In genomic region chr1:75399755-75400492, GRCm38 (mm10) we compare ENCODE assay signal across 7 mouse cellular contexts. TPM values are rescaled to one million over a fixed set of nuclear protein-coding genes. Genes with fewer than 3 reads are reported as not detected.
A peak's percentile ranks its signal among the peaks of the same experiment; 100 is the strongest.
DNase-seq lines count a peak whose midpoint lies in the region; ATAC-seq and TF ChIP-seq lines count a peak whose summit lies in the region.

No protein-coding gene starts in this region.

- H3K4me2 ChIP-seq in heart, embryonic 16.5 days (ENCODE audit: low read depth, low read length) = peak overlapping the region; percentile 75
- peak overlapping the region; percentile 44 for H3K4me2 ChIP-seq in midbrain, embryonic 12.5 days (replicated peaks)

- 9% methylated on average over 15 of the region's 15 CpGs for WGBS in forebrain, embryonic 10.5 days
- WGBS in heart, embryonic 16.5 days = 5% methylated on average over 14 of the region's 15 CpGs
- 6% methylated on average over 15 of the region's 15 CpGs for WGBS in midbrain, embryonic 12.5 days

- H3K27me3 ChIP-seq in C2C12 (ENCODE audit: control insufficient read depth, insufficient read depth, insufficient read length) = no peaks in the 10 kb centered on the region
- H3K27me3 ChIP-seq in forebrain, embryonic 10.5 days (ENCODE audit: poor library complexity, severe bottlenecking) = no peaks in the 10 kb centered on the region
- no peaks in the 10 kb centered on the region for H3K27me3 ChIP-seq in heart, embryonic 16.5 days (ENCODE audit: control insufficient read depth, insufficient read depth, low read length)
- 0 out of 2 replicates have a peak, but pooled peaks cover 3% of the 10 kb centered on the region for H3K27me3 ChIP-seq in midbrain, embryonic 12.5 days

- no peak overlapping the region for H3K4me3 ChIP-seq in C2C12 (ENCODE audit: insufficient read depth, poor library complexity, severe bottlenecking)
- H3K4me3 ChIP-seq in forebrain, embryonic 10.5 days = peak overlapping the region; percentile 43
- peak overlapping the region; percentile 48 for H3K4me3 ChIP-seq in heart, embryonic 16.5 days (ENCODE audit: low read length)
- H3K4me3 ChIP-seq in midbrain, embryonic 12.5 days = peak overlapping the region; percentile 7

- peaks cover 41% of the 10 kb centered on the region for H3K36me3 ChIP-seq in C2C12 (ENCODE audit: control insufficient read depth, insufficient read depth)
- peaks cover 48% of the 10 kb centered on the region for H3K36me3 ChIP-seq in forebrain, embryonic 10.5 days (replicated peaks)
- H3K36me3 ChIP-seq in heart, embryonic 16.5 days (ENCODE audit: control insufficient read depth, insufficient read depth) = peaks cover 23% of the 10 kb centered on the region
- H3K36me3 ChIP-seq in midbrain, embryonic 12.5 days = peaks cover 24% of the 10 kb centered on the region

- TF ChIP-seq CTCF in C2C12 (IDR thresholded peaks at IDR 0.05; ENCODE audit: control insufficient read depth, insufficient read depth, insufficient read length) = no peak

- no peaks in the 10 kb centered on the region for H3K79me3 ChIP-seq in C2C12 (ENCODE audit: low read depth)

- H3K9ac ChIP-seq in heart, embryonic 16.5 days (ENCODE audit: low read length) = peak overlapping the region; percentile 83
- H3K9ac ChIP-seq in midbrain, embryonic 12.5 days (replicated peaks) = peak overlapping the region; percentile 41

- peak; percentile 90 for ATAC-seq in heart, embryonic 16.5 days (replicated peaks; ENCODE audit: extremely low read depth, insufficient read depth, low FRiP score)
- peak; percentile 81 for ATAC-seq in midbrain, embryonic 12.5 days (ENCODE audit: low FRiP score, low read depth)

- no peaks in the 10 kb centered on the region for H3K9me3 ChIP-seq in forebrain, embryonic 10.5 days
- H3K9me3 ChIP-seq in heart, embryonic 16.5 days (replicated peaks; ENCODE audit: control insufficient read depth, low read length) = no peaks in the 10 kb centered on the region
- no peaks in the 10 kb centered on the region for H3K9me3 ChIP-seq in midbrain, embryonic 12.5 days

- H3ac ChIP-seq in C2C12 (ENCODE audit: control insufficient read depth, insufficient read length, low read depth) = peak overlapping the region; percentile 28

- peaks cover 57% of the 10 kb centered on the region for H3K4me1 ChIP-seq in forebrain, embryonic 10.5 days
- peaks cover 42% of the 10 kb centered on the region for H3K4me1 ChIP-seq in heart, embryonic 16.5 days (ENCODE audit: control insufficient read depth, insufficient read depth, low read length)
- H3K4me1 ChIP-seq in midbrain, embryonic 12.5 days = peaks cover 28% of the 10 kb centered on the region

- H3K27ac ChIP-seq in forebrain, embryonic 10.5 days = peak overlapping the region; percentile 86
- peak overlapping the region; percentile 99 for H3K27ac ChIP-seq in heart, embryonic 16.5 days (ENCODE audit: low read length)
- peak overlapping the region; percentile 75 for H3K27ac ChIP-seq in midbrain, embryonic 12.5 days (replicated peaks)

- peaks cover 5% of the 10 kb centered on the region for H3K79me2 ChIP-seq in C2C12 (ENCODE audit: control insufficient read depth, insufficient read depth)

- DNase-seq in NIH3T3 (ENCODE audit: low read depth) = peak; percentile 95
- peak; percentile 76 for DNase-seq in forebrain, embryonic 10.5 days (ENCODE audit: extremely low spot score, low spot score)
- peak; percentile 63 to 75 for DNase-seq in layer of hippocampus, postnatal 10 days (ENCODE audit: low spot score in 2 of 2)
- DNase-seq in thymus, adult 18-20 months = no peak

TF ChIP-seq in C2C12, 6 proteins besides CTCF, POLR2A, EP300 and RAD21:
- TF ChIP-seq CEBPB (IDR thresholded peaks at IDR 0.05; ENCODE audit: low read depth) (no peak), MYOD1 (IDR thresholded peaks at IDR 0.05; ENCODE audit: control insufficient read depth, insufficient read length, low read depth) (no peak), USF1 (IDR thresholded peaks at IDR 0.05; ENCODE audit: low read depth) (no peak), MAX (IDR thresholded peaks at IDR 0.05) (no peak), MYOG (IDR thresholded peaks at IDR 0.05; ENCODE audit: control insufficient read depth, extremely low read depth, insufficient read length) (no peak), FOSL1 (IDR thresholded peaks at IDR 0.05; ENCODE audit: insufficient read depth, low read length, poor library complexity, severe bottlenecking) (no peak)

RNA-seq across cellular contexts. Expression of gene Speg, which starts 24.8 kb away (rescaled TPM):
- polyA plus RNA-seq in C2C12 (2012; fragmentation: generic; extraction: Trizol) = 29.4 TPM
- 23.2 and 29.3 TPM in 2 replicates for polyA plus RNA-seq in forebrain, embryonic 10.5 days (2016; fragmentation: Nextera tagmentation; extraction: Ambion mirVana)
- polyA plus RNA-seq in heart, embryonic 16.5 days (2015; fragmentation: Nextera tagmentation; extraction: Ambion mirVana) = 41.1 and 46.4 TPM in 2 replicates
- 100 to 1,000 TPM; 164 to 175 TPM for total RNA-seq in layer of hippocampus, postnatal 10 days (2021)
- 12.9 and 14.5 TPM in 2 replicates for polyA plus RNA-seq in midbrain, embryonic 12.5 days (2016; fragmentation: Nextera tagmentation; extraction: Ambion mirVana)

RNA-seq across cellular contexts. Expression of gene Gmppa, which starts 35.8 kb away (rescaled TPM):
- 78.8 TPM for polyA plus RNA-seq in C2C12 (2012; fragmentation: generic; extraction: Trizol)
- polyA plus RNA-seq in forebrain, embryonic 10.5 days (2016; fragmentation: Nextera tagmentation; extraction: Ambion mirVana) = 55.9 and 60.1 TPM in 2 replicates
- 72.6 and 85.3 TPM in 2 replicates for polyA plus RNA-seq in heart, embryonic 16.5 days (2015; fragmentation: Nextera tagmentation; extraction: Ambion mirVana)
- total RNA-seq in layer of hippocampus, postnatal 10 days (2021) = 10 to 100 TPM; 55.0 to 60.5 TPM
- polyA plus RNA-seq in midbrain, embryonic 12.5 days (2016; fragmentation: Nextera tagmentation; extraction: Ambion mirVana) = 59.7 and 69.4 TPM in 2 replicates

RNA-seq across cellular contexts. Expression of gene Des, which starts 39.8 kb away (rescaled TPM):
- 657 TPM for polyA plus RNA-seq in C2C12 (2012; fragmentation: generic; extraction: Trizol)
- polyA plus RNA-seq in forebrain, embryonic 10.5 days (2016; fragmentation: Nextera tagmentation; extraction: Ambion mirVana) = 2.6 and 4.3 TPM in 2 replicates
- polyA plus RNA-seq in heart, embryonic 16.5 days (2015; fragmentation: Nextera tagmentation; extraction: Ambion mirVana) = 469 and 480 TPM in 2 replicates
- total RNA-seq in layer of hippocampus, postnatal 10 days (2021) = 1 to 10 TPM; 1.2 to 1.8 TPM
- polyA plus RNA-seq in midbrain, embryonic 12.5 days (2016; fragmentation: Nextera tagmentation; extraction: Ambion mirVana) = 0.93 and 1.2 TPM in 2 replicates

RNA-seq across cellular contexts. Expression of gene Asic4, which starts 50.3 kb away (rescaled TPM):
- 0.05 TPM for polyA plus RNA-seq in C2C12 (2012; fragmentation: generic; extraction: Trizol)
- 3.1 and 3.4 TPM in 2 replicates for polyA plus RNA-seq in forebrain, embryonic 10.5 days (2016; fragmentation: Nextera tagmentation; extraction: Ambion mirVana)
- polyA plus RNA-seq in heart, embryonic 16.5 days (2015; fragmentation: Nextera tagmentation; extraction: Ambion mirVana) = 0.08 and 0.27 TPM in 2 replicates
- total RNA-seq in layer of hippocampus, postnatal 10 days (2021) = 10 to 100 TPM; 16.2 to 17.4 TPM
- 45.0 and 47.7 TPM in 2 replicates for polyA plus RNA-seq in midbrain, embryonic 12.5 days (2016; fragmentation: Nextera tagmentation; extraction: Ambion mirVana)

Comparison
In these comparisons a context has a peak if more than half of its experiments do, and no peak if none do; other contexts are left out.
1. DNase-seq: peak in NIH3T3 (single experiment), forebrain, embryonic 10.5 days (single experiment) and layer of hippocampus, postnatal 10 days (2 of 2); none in thymus, adult 18-20 months (0 of 2).
2. RNA of gene Des, which starts 39.8 kb away (polyA plus RNA-seq): 657 TPM in C2C12 (single experiment) and 469 to 480 TPM in heart, embryonic 16.5 days; 2.6 to 4.3 TPM in forebrain, embryonic 10.5 days and 0.93 to 1.2 TPM in midbrain, embryonic 12.5 days; every median in the first group is over 10 times any median in the second.
3. Peak in every context shown above with its lines, with median percentiles within 50 percentile points of each other: H3K27ac ChIP-seq.